Mouse (Mus musculus) layer of hippocampus, postnatal 14 days (tissue): ENCODE results near the gene Aco1. TPM values are rescaled to one million over a fixed set of nuclear protein-coding genes. Genes with fewer than 3 reads are reported as not detected.

Experiments used
- total RNA-seq, 2 experiments: library from RNA; stranded (reverse); gene quantifications; 2 replicates each; pipeline ENCODE4 v1.2.3; 2021

Gene Aco1
- total RNA-seq, 2 experiments from 2014 or later, result 37.1 to 44.8 TPM

Other genes with a start within 250 kb of the Aco1 start
- 1 to 10 TPM; 3.0 to 4.4 TPM for gene Ddx58, start 96.7 kb downstream of the Aco1 start, total RNA-seq
- 10 to 100 TPM; 12.6 to 14.8 TPM for gene Smim27, start 126.5 kb downstream of the Aco1 start, total RNA-seq
- gene Topors, start 126.8 kb downstream of the Aco1 start, total RNA-seq, result 10 to 100 TPM; 15.9 to 18.5 TPM
- gene Ndufb6, start 136.3 kb downstream of the Aco1 start, total RNA-seq, result 100 to 1,000 TPM; 213 to 214 TPM